Mouse (Mus musculus) frontal cortex, postnatal 36 days (tissue): ENCODE results near the gene Smyd3.
A peak's percentile ranks its signal among the peaks of the same experiment; 100 is the strongest.

Source experiments
- DNase-seq, 2 experiments: peaks; one replicate each; pipeline ENCODE4 v3.0.0; 2022; ENCODE audit warnings: low spot score in 2 of 2

Gene Smyd3

GRCm38 (mm10) chr1:179229515-179229914 lies 288.3 kb downstream of the Smyd3 start:
- no peak for DNase-seq

GRCm38 (mm10) chr1:179220290-179220689 lies 297.6 kb downstream of the Smyd3 start:
- no peak for DNase-seq

- DNase-seq = no peak
These were observed 299.8 kb downstream of the Smyd3 start for GRCm38 (mm10) chr1:179218061-179218460.

- DNase-seq = no peak
These were observed 300.8 kb downstream of the Smyd3 start for GRCm38 (mm10) chr1:179217036-179217435.

- DNase-seq = no peak
These were observed 304.5 kb downstream of the Smyd3 start for GRCm38 (mm10) chr1:179213381-179213780.

- DNase-seq = no peak
These were observed 305.5 kb downstream of the Smyd3 start for GRCm38 (mm10) chr1:179212295-179212694.

- DNase-seq = no peak
These were observed 306.5 kb downstream of the Smyd3 start for GRCm38 (mm10) chr1:179211313-179211712.

- no peak for DNase-seq
These were observed 309.8 kb downstream of the Smyd3 start for GRCm38 (mm10) chr1:179207846-179208595.

GRCm38 (mm10) chr1:179207180-179207741 lies 310.6 kb downstream of the Smyd3 start:
- DNase-seq = no peak

GRCm38 (mm10) chr1:179198517-179199200 lies 319.2 kb downstream of the Smyd3 start:
- no peak for DNase-seq

- no peak for DNase-seq
These were observed 319.9 kb downstream of the Smyd3 start for GRCm38 (mm10) chr1:179197821-179198516.

GRCm38 (mm10) chr1:179197156-179197555 lies 320.7 kb downstream of the Smyd3 start:
- no peak for DNase-seq

- DNase-seq = no peak
These were observed 321.4 kb downstream of the Smyd3 start for GRCm38 (mm10) chr1:179196422-179196821.

- DNase-seq = no peak
These were observed 325.1 kb downstream of the Smyd3 start for GRCm38 (mm10) chr1:179192781-179193180.

GRCm38 (mm10) chr1:179190837-179191236 lies 327.0 kb downstream of the Smyd3 start:
- DNase-seq = no peak

- no peak for DNase-seq
These were observed 330.7 kb downstream of the Smyd3 start for GRCm38 (mm10) chr1:179187171-179187570.

GRCm38 (mm10) chr1:179184631-179185030 lies 333.2 kb downstream of the Smyd3 start:
- peak; percentile 13 to 35 for DNase-seq

- no peak for DNase-seq
These were observed 334.3 kb downstream of the Smyd3 start for GRCm38 (mm10) chr1:179183499-179183898.

- DNase-seq = no peak
These were observed 337.3 kb downstream of the Smyd3 start for GRCm38 (mm10) chr1:179180546-179180945.

GRCm38 (mm10) chr1:179176861-179177658 lies 340.8 kb downstream of the Smyd3 start:
- no peak for DNase-seq

GRCm38 (mm10) chr1:179174241-179174640 lies 343.6 kb downstream of the Smyd3 start:
- DNase-seq = no peak
